Mouse (Mus musculus) adrenal gland (tissue): ENCODE results near the gene Nectin2.

Source experiments
- intact Hi-C: fragments of 180-260 bp; cut with DNase I; formaldehyde crosslinking; loops from one replicate; pipeline ENCODE4 v1.15.1; 2025

Nectin2 gene

DNA sequence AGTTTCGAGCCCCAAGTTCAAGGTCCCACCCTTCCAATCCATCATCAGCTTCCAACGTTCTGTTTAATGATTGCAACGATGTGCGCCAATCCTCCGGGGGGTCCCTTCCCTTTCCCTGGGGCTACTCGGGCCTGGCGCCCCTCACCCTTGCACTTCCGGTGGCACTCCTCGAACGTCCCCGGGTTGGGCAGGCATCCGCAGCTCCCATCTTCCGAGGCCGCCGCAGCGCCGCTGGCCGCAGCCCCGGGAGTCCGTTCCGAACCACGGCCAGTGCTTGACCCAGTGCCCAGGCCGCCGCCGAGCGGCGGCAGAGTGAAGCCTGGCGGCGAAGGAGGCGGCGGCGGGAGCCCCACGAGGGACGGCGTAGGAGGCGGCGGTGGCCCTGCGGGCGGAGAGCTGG lies 35.4 kb downstream of the Nectin2 start:
- intact Hi-C loops = loop anchor here (5.0 kb wide), 3 partner anchors 32 to 313 kb away; partner anchors contain the start of genes Ckm, Clptm1 and Klc3

- intact Hi-C loops = loop anchor here (5.0 kb wide), 3 partner anchors 34 to 311 kb away; partner anchors contain the start of genes Ckm, Clptm1 and Klc3
Measured at GRCm38 (mm10) chr7:19713598-19713997, 36.7 kb downstream of the Nectin2 start.

DNA sequence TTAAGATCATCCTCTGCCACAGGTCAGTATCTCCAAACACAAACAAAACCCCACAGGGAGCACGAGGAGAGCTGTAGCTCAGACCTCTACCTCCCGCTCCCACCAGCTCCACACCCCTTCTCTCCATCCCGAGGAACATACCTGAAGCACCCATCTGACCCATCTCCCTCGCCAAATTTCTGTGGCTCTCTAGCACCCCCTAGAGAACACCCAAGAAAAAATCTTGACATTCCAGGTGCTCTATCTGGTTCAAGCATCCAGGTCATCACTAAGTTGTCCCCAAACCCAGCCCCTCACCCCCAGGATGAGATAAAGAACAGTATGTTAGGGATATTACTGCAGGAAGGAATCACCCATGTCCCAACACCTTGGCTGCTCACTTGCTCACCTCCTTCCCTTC lies 37.1 kb downstream of the Nectin2 start:
- intact Hi-C loops = loop anchor here (5.0 kb wide), 3 partner anchors 34 to 311 kb away; partner anchors contain the start of genes Ckm, Clptm1 and Klc3

- intact Hi-C loops = loop anchor here (5.0 kb wide), 3 partner anchors 35 to 310 kb away; partner anchors contain the start of genes Ckm, Clptm1 and Klc3
Measured at GRCm38 (mm10) chr7:19712414-19712813, 37.9 kb downstream of the Nectin2 start.

GRCm38 (mm10) chr7:19710650-19711049 lies 39.6 kb downstream of the Nectin2 start:
- intact Hi-C loops = loop anchor here (5.0 kb wide), 3 partner anchors 37 to 308 kb away; partner anchors contain the start of genes Ckm, Clptm1 and Klc3

DNA sequence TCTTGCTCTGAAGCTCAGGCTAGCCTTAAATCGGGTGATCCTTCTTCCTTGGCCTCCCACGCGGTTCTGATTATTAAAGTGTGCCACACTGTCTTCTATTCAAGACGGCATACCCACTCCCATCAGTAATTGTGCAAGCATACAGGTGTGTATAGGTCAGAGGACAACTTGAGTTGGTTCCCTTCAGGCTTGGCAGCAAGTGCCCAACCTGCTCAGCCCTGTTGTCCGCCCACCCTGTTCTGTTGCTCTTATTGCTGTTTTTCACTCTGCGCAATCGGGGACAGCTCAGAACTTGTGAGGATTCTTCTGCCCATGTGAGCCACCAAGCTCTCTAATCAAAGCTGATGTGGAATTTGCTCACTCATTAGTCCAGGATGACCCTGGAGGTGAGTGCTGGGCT lies 45.0 kb downstream of the Nectin2 start:
- intact Hi-C loops = no loop called here

DNA sequence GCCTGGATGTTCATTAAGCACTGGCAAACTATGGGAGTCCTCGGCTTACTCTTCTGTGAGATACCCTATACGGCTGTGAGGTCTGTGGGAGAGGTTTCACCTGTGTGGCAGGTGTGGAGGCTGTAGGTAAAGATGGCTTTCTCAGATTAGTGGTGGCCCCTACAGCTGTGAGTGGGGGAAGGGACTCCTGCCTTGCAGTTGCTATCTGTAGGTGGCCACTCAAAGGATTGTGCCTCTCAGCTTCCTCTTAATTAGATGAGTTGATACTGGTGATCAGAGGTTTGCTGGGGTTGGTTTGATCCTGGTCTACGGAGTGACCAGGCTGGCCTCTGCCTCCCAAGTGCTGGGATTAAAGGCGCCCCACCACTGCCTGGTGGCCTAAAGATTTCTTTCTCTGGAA lies 45.8 kb downstream of the Nectin2 start:
- intact Hi-C loops = no loop called here

DNA sequence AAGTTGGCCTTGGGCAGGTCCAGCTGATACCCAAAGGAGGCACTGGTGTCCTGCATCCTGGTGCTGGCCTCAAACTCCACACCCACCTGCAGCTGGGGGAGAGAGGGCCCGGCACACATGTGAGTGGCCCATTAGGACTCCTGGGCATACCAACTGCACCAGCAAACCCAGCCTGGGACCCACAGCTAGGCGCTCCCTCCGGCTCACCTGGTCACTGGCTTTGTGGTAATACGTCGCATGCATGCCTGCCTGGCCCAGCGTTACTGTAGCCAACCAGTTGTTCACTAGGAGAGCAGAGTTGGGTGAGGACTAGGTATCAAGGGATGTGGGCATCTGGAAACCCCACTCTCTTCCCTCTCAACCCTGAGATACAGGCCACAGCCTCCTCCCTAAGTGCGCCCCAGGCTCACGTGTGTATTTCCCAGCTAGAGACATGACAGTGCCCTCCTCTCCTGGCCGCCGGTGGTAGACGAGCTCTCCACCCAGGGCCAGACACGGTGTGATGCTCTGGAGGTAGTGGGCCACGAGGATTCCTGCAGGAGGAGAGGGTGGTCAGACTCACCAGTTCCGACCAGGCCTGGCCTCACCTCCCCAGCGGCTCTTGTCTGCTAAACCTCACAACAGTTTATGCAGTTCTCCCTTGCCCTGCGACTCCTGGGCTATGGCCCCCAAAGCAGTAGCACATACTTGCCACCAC lies 47.3 kb downstream of the Nectin2 start:
- intact Hi-C loops = no loop called here

- intact Hi-C loops = no loop called here
Measured at GRCm38 (mm10) chr7:19701069-19701761, 49.1 kb downstream of the Nectin2 start.

DNA sequence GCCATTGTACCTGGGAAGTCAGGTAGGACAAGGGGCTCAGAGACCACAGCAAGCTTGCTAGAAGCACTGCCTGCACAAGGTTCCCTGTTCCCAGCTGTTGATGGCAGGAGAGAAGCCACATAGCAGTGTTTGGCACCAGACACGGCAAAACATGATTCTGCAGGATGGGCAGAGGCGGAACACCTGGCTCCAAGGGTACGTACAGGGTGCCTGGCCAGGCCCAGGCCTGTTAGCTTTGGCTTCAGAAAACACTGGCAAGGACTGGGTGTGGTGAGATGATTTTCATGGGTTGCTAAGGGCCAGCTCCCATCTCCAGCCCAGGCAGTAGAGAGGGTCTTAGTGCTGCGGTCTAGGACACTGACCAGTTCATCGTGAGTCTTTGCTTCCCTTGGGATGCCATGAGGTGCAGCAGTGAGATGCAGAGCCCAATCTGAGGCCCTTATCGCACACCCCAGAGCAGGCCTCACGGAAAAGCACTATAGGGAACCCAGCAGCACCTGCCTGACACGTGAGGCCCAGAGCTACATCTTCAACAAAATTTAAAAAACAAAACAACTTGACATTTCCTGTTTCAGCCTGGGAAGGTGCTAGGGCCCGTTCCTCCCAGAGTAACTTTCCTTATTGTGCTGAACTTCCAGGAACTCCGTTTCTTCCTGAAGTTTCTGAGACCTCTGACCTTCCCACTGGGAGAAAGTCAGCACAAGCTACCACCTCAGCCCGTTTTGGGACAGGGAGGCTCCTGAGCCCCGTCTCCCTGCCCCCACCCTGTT lies 49.8 kb downstream of the Nectin2 start:
- intact Hi-C loops = no loop called here

DNA sequence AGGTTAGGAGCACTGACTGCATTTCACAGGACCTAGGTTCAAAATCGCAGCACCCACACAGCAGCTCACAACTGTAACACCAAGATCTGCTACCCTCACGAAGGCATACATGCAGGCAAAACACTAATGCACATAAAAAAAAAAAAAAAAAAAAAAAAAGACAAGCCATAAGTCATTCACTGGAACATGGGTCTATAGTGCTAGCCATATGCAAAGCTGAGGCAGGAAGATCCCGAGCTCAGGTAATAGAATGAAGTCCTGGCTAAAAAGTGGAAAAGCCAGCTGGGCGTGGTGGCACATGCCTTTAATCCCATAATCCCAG lies 50.5 kb downstream of the Nectin2 start:
- intact Hi-C loops = no loop called here

DNA sequence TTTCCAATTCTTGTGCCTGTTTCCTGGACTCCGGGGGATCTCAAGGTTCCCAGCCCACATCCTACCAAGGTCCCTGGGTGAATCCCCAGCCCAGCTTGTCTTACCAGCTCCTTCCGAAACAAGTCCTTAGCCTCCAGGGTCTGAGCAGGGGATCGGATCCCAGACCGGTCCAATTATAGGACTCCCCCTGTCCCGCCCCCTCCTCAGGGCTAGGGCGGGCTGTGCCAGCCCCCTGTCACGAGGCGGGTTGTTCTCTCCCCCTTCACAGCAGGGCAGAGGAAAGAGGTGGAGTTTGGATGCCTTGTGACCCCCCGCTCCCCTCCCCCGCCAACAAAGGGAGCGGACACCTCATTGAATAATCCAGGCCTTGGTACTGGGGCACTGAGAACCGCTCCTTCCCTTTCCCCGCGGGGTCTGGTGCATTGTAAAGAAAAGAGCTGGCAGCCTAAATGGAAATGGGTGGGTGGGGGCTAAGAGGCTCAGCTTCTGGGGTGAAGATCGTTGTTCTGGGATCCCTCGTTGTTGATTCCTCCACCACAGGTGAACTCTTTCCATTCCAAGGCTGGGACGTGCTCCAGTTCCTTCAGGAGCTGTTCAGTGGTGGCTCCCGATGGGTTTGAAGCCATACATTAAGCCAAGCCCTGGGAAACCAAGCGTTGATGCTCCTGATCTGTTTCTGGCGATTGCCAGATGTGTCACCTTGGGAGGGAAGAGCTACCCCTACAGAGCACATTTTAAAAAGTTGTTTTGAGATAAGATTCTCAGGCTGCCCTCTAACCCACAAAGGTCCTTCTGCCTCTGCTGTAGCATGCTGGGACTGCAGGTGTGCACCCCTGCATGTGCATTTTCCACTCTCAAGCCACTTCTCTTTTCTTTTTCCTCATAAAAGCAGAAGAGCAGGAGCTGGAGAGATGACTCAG lies 51.1 kb downstream of the Nectin2 start, which contains the start of gene Apoe:
Gene Apoe, minus strand, starts transcription at position 282 of the 920 bp plus-strand sequence.
- intact Hi-C loops = no loop called here

DNA sequence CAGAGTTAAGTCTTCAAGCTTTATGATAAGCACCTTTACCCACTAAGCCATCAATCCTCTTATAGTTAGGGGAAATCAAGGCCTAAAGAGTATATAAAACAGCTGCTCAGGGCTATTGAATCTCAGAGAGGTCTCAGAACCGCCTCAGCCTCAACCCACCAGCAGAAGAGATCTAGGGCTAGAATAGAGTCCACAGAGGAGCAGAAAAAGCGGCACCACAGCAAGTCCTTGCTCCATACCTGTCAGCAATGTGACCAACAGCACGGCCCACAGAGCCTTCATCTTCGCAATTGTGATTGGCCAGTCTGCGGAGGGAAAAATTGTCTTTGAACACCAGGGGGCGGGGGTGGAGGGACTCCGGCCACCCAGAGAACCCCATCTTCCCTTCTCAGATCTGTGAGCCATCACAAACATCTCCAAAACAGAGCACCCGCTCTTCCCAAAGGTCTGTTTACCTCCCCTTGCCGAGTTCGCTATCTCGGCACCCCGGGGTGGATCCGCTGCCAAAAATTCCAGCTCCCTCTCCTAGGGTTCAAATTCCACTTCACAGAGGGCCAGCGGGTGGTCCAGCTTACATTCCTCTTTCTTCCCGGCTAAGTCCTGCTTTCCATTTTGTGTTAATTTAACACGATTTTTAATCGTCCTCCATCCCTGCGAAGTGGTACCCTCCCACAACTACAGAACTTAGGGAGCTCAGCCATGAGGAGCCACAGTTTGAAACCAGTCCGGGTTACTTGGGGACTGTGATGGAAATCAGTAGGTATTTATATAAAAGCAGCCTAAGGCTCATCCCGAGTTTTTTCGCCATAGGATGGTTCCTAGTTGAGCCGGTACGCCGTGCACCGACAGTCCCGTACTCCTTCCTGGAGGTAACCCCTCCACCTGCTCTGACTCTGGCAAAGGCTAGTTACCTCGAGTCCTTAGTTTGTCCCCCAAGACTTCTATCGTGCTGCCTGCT lies 52.1 kb downstream of the Nectin2 start:
- intact Hi-C loops = loop anchor here (1.0 kb wide), 1 partner anchor 29 kb away; no protein-coding TSS in a partner anchor

GRCm38 (mm10) chr7:19696336-19696873 lies 53.9 kb downstream of the Nectin2 start:
- intact Hi-C loops = no loop called here

DNA sequence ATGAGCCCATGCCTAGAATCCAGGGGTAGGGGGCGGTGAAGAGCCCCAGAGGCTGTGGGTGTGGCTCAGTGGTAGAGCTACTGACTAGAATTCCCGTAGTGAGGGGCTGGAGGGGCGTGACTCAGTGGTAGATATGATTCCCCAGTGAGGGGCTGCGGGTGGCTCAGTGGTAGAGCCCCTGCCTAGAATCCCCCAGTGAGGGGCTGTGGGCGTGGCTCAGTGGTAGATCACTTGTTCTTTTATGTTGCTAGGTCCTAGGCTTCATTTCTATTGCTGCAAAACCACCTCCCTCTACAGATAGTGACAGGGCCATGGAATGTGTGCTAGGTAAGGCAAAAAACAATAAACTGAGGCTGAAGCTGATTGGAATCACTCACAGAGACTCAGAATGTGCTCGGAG lies 54.4 kb downstream of the Nectin2 start:
- intact Hi-C loops = no loop called here

- intact Hi-C loops = no loop called here
Measured at GRCm38 (mm10) chr7:19695213-19695594, 55.1 kb downstream of the Nectin2 start.

GRCm38 (mm10) chr7:19694336-19695212 lies 55.7 kb downstream of the Nectin2 start:
- intact Hi-C loops = no loop called here

- intact Hi-C loops = no loop called here
Measured at GRCm38 (mm10) chr7:19693421-19693820, 56.9 kb downstream of the Nectin2 start.
